Mouse (Mus musculus): ENCODE results near the gene Hsf2bp.
A peak's percentile ranks its signal among the peaks of the same experiment; 100 is the strongest.

The Hsf2bp gene

GRCm38 (mm10) chr17:32028301-32028700, 7.8 kb downstream of the Hsf2bp start:
- no peak for DNase-seq

GRCm38 (mm10) chr17:32027666-32028065, 8.5 kb downstream of the Hsf2bp start:
- DNase-seq = peak in 1 of 2 experiments; percentile 30

GRCm38 (mm10) chr17:32025386-32025785, 10.8 kb downstream of the Hsf2bp start:
- peak; percentile 77 to 81 for DNase-seq

GRCm38 (mm10) chr17:32024671-32025073, 11.5 kb downstream of the Hsf2bp start:
- peak; percentile 30 to 52 for DNase-seq

GRCm38 (mm10) chr17:32023088-32023487, 13.1 kb downstream of the Hsf2bp start:
- no peak for DNase-seq

GRCm38 (mm10) chr17:32022551-32022950, 13.6 kb downstream of the Hsf2bp start:
- no peak for DNase-seq

GRCm38 (mm10) chr17:32021981-32022380, 14.2 kb downstream of the Hsf2bp start:
- no peak for DNase-seq

- no peak for DNase-seq
Measured at GRCm38 (mm10) chr17:32018127-32018894, 17.8 kb downstream of the Hsf2bp start.

GRCm38 (mm10) chr17:32016481-32016880, 19.7 kb downstream of the Hsf2bp start:
- no peak for DNase-seq

GRCm38 (mm10) chr17:32013659-32014058, 22.5 kb downstream of the Hsf2bp start:
- DNase-seq = no peak

- no peak for DNase-seq
Measured at GRCm38 (mm10) chr17:32012254-32012653, 23.9 kb downstream of the Hsf2bp start.

- DNase-seq = no peak
Measured at GRCm38 (mm10) chr17:32011694-32012093, 24.5 kb downstream of the Hsf2bp start.

GRCm38 (mm10) chr17:32006800-32007199, 29.3 kb downstream of the Hsf2bp start:
- DNase-seq = peak; percentile 56 to 69

GRCm38 (mm10) chr17:32003251-32003650, 32.9 kb downstream of the Hsf2bp start:
- no peak for DNase-seq

- no peak for DNase-seq
Measured at GRCm38 (mm10) chr17:31998351-31998750, 37.8 kb downstream of the Hsf2bp start.

GRCm38 (mm10) chr17:31996331-31996730, 39.8 kb downstream of the Hsf2bp start:
- no peak for DNase-seq

- no peak for DNase-seq
Measured at GRCm38 (mm10) chr17:31995784-31996183, 40.4 kb downstream of the Hsf2bp start.

- DNase-seq = no peak
Measured at GRCm38 (mm10) chr17:31994132-31994531, 42.0 kb downstream of the Hsf2bp start.

- no peak for DNase-seq
Measured at GRCm38 (mm10) chr17:31993354-31993753, 42.8 kb downstream of the Hsf2bp start.

GRCm38 (mm10) chr17:31992004-31992403, 44.1 kb downstream of the Hsf2bp start:
- DNase-seq = no peak

- no peak for DNase-seq
Measured at GRCm38 (mm10) chr17:31989035-31989434, 47.1 kb downstream of the Hsf2bp start.

- DNase-seq = no peak
Measured at GRCm38 (mm10) chr17:31986915-31987314, 49.2 kb downstream of the Hsf2bp start.

GRCm38 (mm10) chr17:31983491-31983890, 52.7 kb downstream of the Hsf2bp start:
- no peak for DNase-seq

- DNase-seq = peak; percentile 70 to 84
Measured at GRCm38 (mm10) chr17:31982326-31983190, 53.6 kb downstream of the Hsf2bp start.
